Mouse (Mus musculus) forebrain, embryonic 10.5 days (tissue): ENCODE data around the gene Tenm4. TPM values are rescaled to one million over a fixed set of nuclear protein-coding genes. Genes with fewer than 3 reads are reported as not detected.

ENCODE experiments used
- DNase-seq: peaks from one replicate; pipeline ENCODE4 v3.0.0-alpha.2; 2017; ENCODE audit warnings: low spot score; ENCODE audit errors: extremely low spot score
- H3K27ac ChIP-seq: fragments of 300-500 bp; sonication (generic); 2 replicates; pipeline ENCODE4 v1.5.1; 2016; ENCODE audit warnings: mild to moderate bottlenecking
- H3K27me3 ChIP-seq: fragments of 300-500 bp; sonication (generic); 2 replicates; pipeline ENCODE4 v1.6.1; 2016; ENCODE audit warnings: mild to moderate bottlenecking; ENCODE audit not compliant: poor library complexity, severe bottlenecking
- H3K36me3 ChIP-seq: fragments of 300-500 bp; sonication (generic); replicated peaks from 2 replicates; pipeline ENCODE4 v1.6.1; 2016; ENCODE audit warnings: mild to moderate bottlenecking, moderate library complexity
- H3K4me1 ChIP-seq: fragments of 300-500 bp; sonication (generic); 2 replicates; pipeline ENCODE4 v1.6.1; 2016
- H3K4me3 ChIP-seq: fragments of 300-500 bp; sonication (generic); 2 replicates; pipeline ENCODE4 v1.5.1; 2016; ENCODE audit warnings: mild to moderate bottlenecking, moderate library complexity
- H3K9me3 ChIP-seq: fragments of 300-500 bp; sonication (generic); 2 replicates; pipeline ENCODE4 v1.6.1; 2016; ENCODE audit warnings: mild to moderate bottlenecking, moderate library complexity
- WGBS: fragments of 180-500 bp; shearing (Covaris S2); methylation state at CpG from one replicate; pipeline ENCODE4 v1.1.7; 2016; 5-methylcytosine and 5-hydroxymethylcytosine counted together
- polyA plus RNA-seq: library from polyadenylated mRNA; unstranded; fragments of >200 nt; fragmentation: Nextera tagmentation; extraction: Ambion mirVana; gene quantifications from 2 replicates; pipeline ENCODE4 v1.2.1, GENCODE M21; 2016

The Tenm4 gene
- polyA plus RNA-seq, 1 experiment from 2014 or later = 27.9 TPM

GRCm38 (mm10) chr7:96272068-96272467, 101.0 kb downstream of the Tenm4 start:
- H3K27ac ChIP-seq = peak overlapping the region; percentile 72
- H3K36me3 ChIP-seq = peaks cover 15% of the 10 kb centered on the region
- DNase-seq = no peak

DNA sequence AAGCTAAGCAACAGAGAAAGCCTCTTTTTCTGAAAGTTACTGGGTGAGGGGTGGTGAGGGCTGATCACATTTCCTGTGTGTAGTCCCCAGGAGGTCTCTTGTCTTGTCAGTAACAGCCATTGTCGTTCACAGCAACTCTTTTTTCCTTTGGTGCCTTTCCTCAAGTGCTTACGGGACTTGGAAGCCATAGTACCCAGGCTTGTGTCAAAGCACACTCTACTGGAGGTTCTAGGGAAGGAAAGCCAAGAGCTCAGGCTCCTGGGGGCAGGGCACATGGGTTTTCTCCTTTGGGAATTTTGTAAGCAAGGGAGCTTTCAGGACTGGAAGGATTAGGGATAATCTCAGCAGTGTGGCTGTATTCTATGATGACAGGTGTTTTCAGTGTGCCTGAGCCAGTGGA, 103.4 kb downstream of the Tenm4 start:
- Histone ChIP-seq H3K27ac (no peak overlapping the region), H3K4me3 (no peak overlapping the region), H3K4me1 (peaks cover 64% of the 10 kb centered on the region), H3K27me3 (peaks cover 4% of the 10 kb centered on the region; the same call in 1 of the 2 replicates), H3K36me3 (peaks cover 15% of the 10 kb centered on the region), H3K9me3 (peaks cover 11% of the 10 kb centered on the region)
- no peak for DNase-seq
- 94% methylated on average over 2 of the region's 2 CpGs for WGBS

More at GRCm38 (mm10) chr7:96272068-96272467, 101.0 kb downstream of the Tenm4 start:
- no peak overlapping the region for H3K4me3 ChIP-seq
- peaks cover 57% of the 10 kb centered on the region for H3K4me1 ChIP-seq
- H3K9me3 ChIP-seq = peaks cover 11% of the 10 kb centered on the region
- 39% methylated on average over 3 of the region's 3 CpGs for whole genome bisulfite sequencing
- H3K27me3 ChIP-seq = peaks cover 20% of the 10 kb centered on the region; the same call in 1 of the 2 replicates

- WGBS = 49% methylated on average over 10 of the region's 10 CpGs
- peaks cover 15% of the 10 kb centered on the region for H3K36me3 ChIP-seq
- H3K4me3 ChIP-seq = no peak overlapping the region
- peak overlapping the region; percentile 70; the same call in 1 of the 2 replicates for H3K27ac ChIP-seq
- peaks cover 11% of the 10 kb centered on the region for H3K9me3 ChIP-seq
- H3K4me1 ChIP-seq = peaks cover 34% of the 10 kb centered on the region
- no peaks in the 10 kb centered on the region for H3K27me3 ChIP-seq
- DNase-seq = no peak
These were observed 106.5 kb downstream of the Tenm4 start for GRCm38 (mm10) chr7:96277550-96277949.

GRCm38 (mm10) chr7:96278378-96278777, 107.3 kb downstream of the Tenm4 start:
- H3K4me3 ChIP-seq = no peak overlapping the region
- H3K4me1 ChIP-seq = peaks cover 29% of the 10 kb centered on the region
- H3K27ac ChIP-seq = peak overlapping the region; percentile 70
- H3K27me3 ChIP-seq = no peaks in the 10 kb centered on the region
- WGBS = 60% methylated on average over 11 of the region's 11 CpGs
- H3K36me3 ChIP-seq = peaks cover 15% of the 10 kb centered on the region
- DNase-seq = no peak
- H3K9me3 ChIP-seq = peaks cover 11% of the 10 kb centered on the region

DNA sequence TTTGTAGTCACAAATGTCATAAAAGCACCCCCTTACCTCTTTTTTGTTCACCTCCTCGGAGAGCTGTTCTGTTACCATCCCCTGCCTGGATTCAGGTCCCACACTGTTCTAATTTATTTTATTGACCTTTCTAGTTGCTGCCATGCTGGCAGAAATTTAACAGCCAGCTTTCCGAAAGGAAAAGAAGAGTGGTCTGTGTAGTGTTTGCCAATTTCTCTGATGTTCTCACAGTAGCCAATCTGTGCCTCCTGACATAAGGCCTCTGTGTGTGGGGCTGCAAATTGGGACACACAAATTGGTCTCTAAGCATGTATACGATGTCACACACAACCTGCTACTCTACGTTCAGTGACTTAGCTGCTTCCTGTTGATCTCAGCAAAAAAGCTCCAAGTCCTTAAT, 109.7 kb downstream of the Tenm4 start:
- 87% methylated on average over 4 of the region's 4 CpGs for WGBS
- H3K27me3 ChIP-seq = no peaks in the 10 kb centered on the region

DNA sequence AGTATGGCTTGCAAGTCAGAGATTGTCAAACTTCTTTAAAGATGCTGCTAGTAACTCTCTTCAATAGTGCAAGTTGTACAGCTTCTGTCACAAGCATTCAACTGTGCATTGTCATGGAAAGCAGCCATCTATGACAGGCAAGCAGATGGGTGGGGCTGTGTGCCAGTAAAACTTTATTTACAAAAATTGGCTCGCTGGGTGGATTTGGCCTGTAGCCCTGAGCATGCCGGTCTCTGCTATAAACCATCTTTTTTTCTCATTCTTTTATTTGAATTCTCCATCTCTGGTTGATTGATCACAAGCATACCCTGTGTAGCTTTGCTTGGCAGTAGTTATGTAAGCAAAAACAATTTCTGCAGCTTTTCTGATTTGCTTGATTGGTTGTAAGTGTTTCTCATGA, 119.5 kb downstream of the Tenm4 start:
- peaks cover 6% of the 10 kb centered on the region; the same call in 1 of the 2 replicates for H3K9me3 ChIP-seq
- no peak for DNase-seq
- H3K27me3 ChIP-seq = no peaks in the 10 kb centered on the region
- no peak overlapping the region for H3K27ac ChIP-seq
- 81% methylated on average over 2 of the region's 2 CpGs for WGBS
- H3K4me3 ChIP-seq = no peak overlapping the region
- peaks cover 2% of the 10 kb centered on the region; the same call in 1 of the 2 replicates for H3K4me1 ChIP-seq
- peaks cover 3% of the 10 kb centered on the region; the same call in 1 of the 2 replicates for H3K36me3 ChIP-seq

More for the DNA sequence above, 109.7 kb downstream of the Tenm4 start:
- Histone ChIP-seq H3K4me1 (peaks cover 36% of the 10 kb centered on the region), H3K9me3 (no peaks in the 10 kb centered on the region), H3K4me3 (no peak overlapping the region), H3K36me3 (no peaks in the 10 kb centered on the region), H3K27ac (no peak overlapping the region)
- no peak for DNase-seq

DNA sequence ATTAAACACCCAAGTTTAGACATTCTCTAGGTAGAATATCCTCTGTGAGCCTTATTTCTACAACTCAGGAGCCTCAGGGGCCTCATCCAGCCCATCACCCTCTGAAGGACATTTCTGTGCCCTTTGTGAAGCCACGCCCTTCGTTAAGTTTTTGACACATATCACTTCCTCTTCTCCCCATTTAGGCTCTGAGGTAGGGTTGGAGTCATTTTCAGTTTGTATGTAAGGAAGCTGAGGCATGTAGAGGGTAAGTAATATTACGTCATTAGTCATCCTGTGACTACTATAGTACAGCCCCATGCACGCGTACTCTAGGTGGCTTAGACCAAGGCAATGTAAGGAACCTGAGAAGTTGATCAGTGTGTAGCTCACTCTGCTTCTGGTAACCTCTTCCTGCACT, 124.9 kb downstream of the Tenm4 start:
- WGBS = 97% methylated on average over 5 of the region's 5 CpGs
- Histone ChIP-seq H3K9me3 (peaks cover 6% of the 10 kb centered on the region; the same call in 1 of the 2 replicates), H3K4me3 (no peak overlapping the region), H3K36me3 (peaks cover 3% of the 10 kb centered on the region; the same call in 1 of the 2 replicates), H3K27me3 (no peaks in the 10 kb centered on the region), H3K4me1 (peaks cover 12% of the 10 kb centered on the region), H3K27ac (no peak overlapping the region)
- DNase-seq = no peak

DNA sequence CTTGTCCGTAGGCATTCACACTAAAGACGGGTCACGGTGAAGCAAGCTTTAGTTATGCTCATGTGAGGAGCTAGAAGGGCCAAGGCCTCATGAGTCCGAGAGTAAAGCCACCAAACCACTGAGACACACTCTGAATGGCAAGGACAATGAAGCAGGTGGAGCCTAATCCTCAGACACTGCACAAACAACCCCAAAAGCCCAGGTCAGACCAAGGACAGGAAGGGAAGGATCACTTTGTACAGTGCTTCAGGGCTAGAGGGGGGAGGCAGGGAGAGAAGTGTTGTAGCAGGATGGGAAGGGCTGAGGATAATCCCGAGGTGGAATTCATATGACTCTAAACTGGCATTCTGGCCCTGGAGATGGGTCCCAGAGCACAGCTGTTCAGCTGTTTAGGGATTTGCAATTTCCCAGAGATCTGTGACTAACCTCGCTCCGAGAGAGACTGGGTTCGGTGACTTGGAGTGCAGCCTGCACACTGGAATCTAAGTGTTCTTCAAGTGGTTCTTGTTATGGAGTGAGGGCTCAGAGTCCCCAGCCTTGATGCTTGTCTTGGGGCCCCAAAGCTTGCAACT, 129.9 kb downstream of the Tenm4 start:
- Histone ChIP-seq H3K36me3 (no peaks in the 10 kb centered on the region), H3K27me3 (no peaks in the 10 kb centered on the region), H3K4me1 (peaks cover 50% of the 10 kb centered on the region), H3K4me3 (no peak overlapping the region), H3K27ac (no peak overlapping the region), H3K9me3 (no peaks in the 10 kb centered on the region)
- 83% methylated on average over 8 of the region's 8 CpGs for WGBS
- DNase-seq = no peak

GRCm38 (mm10) chr7:96301813-96302212, 130.8 kb downstream of the Tenm4 start:
- Histone ChIP-seq H3K36me3 (no peaks in the 10 kb centered on the region), H3K27me3 (no peaks in the 10 kb centered on the region), H3K4me1 (peaks cover 50% of the 10 kb centered on the region), H3K27ac (no peak overlapping the region), H3K4me3 (no peak overlapping the region), H3K9me3 (no peaks in the 10 kb centered on the region)
- 84% methylated on average over 3 of the region's 3 CpGs for WGBS
- DNase-seq = no peak

DNA sequence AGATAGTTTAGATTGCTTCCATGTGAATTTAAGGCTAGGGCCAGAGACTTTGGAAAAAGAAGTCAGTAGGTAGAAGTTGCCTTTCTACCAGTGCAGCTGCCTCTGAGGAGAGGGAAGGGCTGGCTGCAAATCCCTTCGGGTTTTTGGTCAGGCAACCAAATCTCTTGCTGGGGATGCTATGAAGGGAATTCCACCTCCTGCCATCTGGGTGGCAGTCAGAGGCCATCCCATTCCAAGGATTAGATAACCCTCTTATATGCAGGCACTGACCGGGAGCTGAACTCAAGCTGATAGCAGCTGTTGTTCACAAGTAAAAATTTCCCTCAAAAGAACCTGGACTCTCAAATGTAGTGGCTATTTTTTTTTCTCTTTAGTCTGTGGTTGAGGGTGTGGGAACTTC, 132.9 kb downstream of the Tenm4 start:
- no peaks in the 10 kb centered on the region for H3K27me3 ChIP-seq
- no peaks in the 10 kb centered on the region for H3K9me3 ChIP-seq
- DNase-seq = no peak
- peaks cover 43% of the 10 kb centered on the region for H3K4me1 ChIP-seq
- WGBS = 38% methylated on average over 2 of the region's 2 CpGs
- no peak overlapping the region for H3K27ac ChIP-seq
- no peak overlapping the region for H3K4me3 ChIP-seq
- H3K36me3 ChIP-seq = no peaks in the 10 kb centered on the region; the same call in 1 of the 2 replicates

DNA sequence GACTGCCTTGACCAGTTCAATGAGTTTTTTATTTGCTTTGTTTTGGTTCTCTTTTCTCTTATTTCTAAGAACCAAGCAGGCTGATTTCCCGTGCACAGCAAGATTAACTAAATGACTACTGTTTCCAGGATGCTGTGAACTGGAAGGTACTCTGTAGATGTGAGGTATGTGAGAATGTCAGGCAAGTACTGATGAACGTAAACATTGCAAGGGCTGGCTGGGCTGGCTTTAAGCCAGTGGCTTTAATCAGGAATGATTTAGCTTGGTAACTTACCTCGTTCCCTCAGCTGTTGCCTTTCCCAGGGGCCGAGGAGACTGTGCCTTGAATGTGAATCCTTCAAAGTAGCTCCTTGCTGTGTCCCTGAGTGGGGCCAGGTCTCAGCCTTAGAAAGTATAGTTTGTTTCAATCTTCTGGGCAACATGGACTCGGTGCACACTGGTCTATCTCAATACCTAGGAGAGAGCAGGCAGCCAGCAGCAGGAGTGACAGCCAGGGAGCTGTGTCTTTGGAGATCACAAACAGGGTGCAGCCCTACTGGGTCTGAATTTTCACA, 134.4 kb downstream of the Tenm4 start:
- Histone ChIP-seq H3K9me3 (no peaks in the 10 kb centered on the region), H3K36me3 (no peaks in the 10 kb centered on the region; the same call in 1 of the 2 replicates), H3K4me1 (peaks cover 43% of the 10 kb centered on the region), H3K27me3 (no peaks in the 10 kb centered on the region), H3K4me3 (no peak overlapping the region), H3K27ac (no peak overlapping the region)
- 84% methylated on average over 5 of the region's 5 CpGs for WGBS
- DNase-seq = no peak

DNA sequence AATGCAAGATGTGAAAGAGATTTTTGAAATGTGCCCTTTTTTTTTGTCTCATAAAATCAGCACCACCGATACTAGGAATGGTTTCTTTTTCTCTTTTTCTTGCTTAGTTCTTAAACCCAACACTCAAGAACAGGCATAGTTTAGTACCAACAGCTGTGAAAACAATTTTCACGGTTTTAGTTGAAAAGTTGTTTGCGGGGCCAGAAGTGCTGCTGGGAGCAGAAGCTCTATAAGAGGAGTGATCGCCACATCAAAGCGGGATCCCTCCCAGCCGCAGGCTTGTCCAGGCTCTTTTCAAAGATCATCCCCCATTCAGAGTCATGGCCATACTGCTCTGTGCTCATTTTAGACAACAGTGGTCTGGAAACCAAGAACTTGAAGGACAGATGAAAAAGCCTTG, 137.1 kb downstream of the Tenm4 start:
- DNase-seq = no peak
- Histone ChIP-seq H3K9me3 (no peaks in the 10 kb centered on the region), H3K4me3 (no peak overlapping the region), H3K36me3 (no peaks in the 10 kb centered on the region; the same call in 1 of the 2 replicates), H3K27ac (no peak overlapping the region), H3K4me1 (peaks cover 20% of the 10 kb centered on the region), H3K27me3 (no peaks in the 10 kb centered on the region)
- 82% methylated on average over 6 of the region's 6 CpGs for WGBS

DNA sequence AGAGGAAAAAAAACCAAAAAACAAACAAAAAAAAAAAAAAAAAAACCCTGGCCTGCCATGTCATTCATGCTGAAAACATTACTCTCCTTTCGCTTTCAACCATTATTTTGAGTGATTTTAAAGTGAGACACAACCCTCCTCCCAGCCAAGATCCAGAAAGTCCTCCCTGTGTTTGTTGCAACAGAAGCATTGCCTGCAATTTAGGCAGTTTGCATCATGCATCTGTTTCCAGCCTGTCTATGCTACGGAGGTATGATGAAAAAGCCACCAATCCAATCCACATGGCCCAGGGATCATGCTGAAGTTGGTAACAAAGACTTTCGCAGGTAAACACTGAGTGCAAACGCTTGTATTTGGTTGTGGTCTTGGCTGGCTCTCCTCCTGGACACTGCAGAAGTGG, 158.3 kb downstream of the Tenm4 start:
- WGBS = 92% methylated on average over 4 of the region's 4 CpGs
- no peak for DNase-seq
- Histone ChIP-seq H3K9me3 (peaks cover 10% of the 10 kb centered on the region), H3K36me3 (peaks cover 16% of the 10 kb centered on the region), H3K27ac (no peak overlapping the region), H3K4me1 (peaks cover 5% of the 10 kb centered on the region), H3K27me3 (no peaks in the 10 kb centered on the region), H3K4me3 (no peak overlapping the region)
